Mouse (Mus musculus) G1E (cell line): ENCODE data around the gene Olfr890. TPM values are rescaled to one million over a fixed set of nuclear protein-coding genes. Genes with fewer than 3 reads are reported as not detected.
"Not testable (repeated sequence)": the region's sequence is repeated elsewhere in the genome, so short reads cannot be mapped to it uniquely, and the experiment has no call there.

Source experiments
- ATAC-seq: 2 replicates; pipeline ENCODE4 v1.8.0; 2016; ENCODE audit warnings: mild to moderate bottlenecking; ENCODE audit not compliant: insufficient number of reproducible peaks, poor library complexity, low FRiP score, severe bottlenecking; ENCODE audit errors: extremely low read depth
- DNase-seq: peaks from one replicate; pipeline ENCODE4 v3.0.0; 2012; ENCODE audit warnings: low spot score
- H3K27me3 ChIP-seq: 2 replicates; pipeline ENCODE4 v1.6.1; 2012; ENCODE audit warnings: mild to moderate bottlenecking, low read length, inconsistent platforms; ENCODE audit not compliant: insufficient read depth
- H3K36me3 ChIP-seq: replicated peaks from 2 replicates; pipeline ENCODE3; 2012; ENCODE audit warnings: mild to moderate bottlenecking, inconsistent platforms
- H3K4me1 ChIP-seq: 2 replicates; pipeline ENCODE4 v1.6.1; 2012; ENCODE audit warnings: low read depth, low read length, inconsistent platforms, mixed read lengths; ENCODE audit not compliant: insufficient read depth
- H3K4me3 ChIP-seq: 2 replicates; pipeline ENCODE4 v1.5.1; 2012; ENCODE audit warnings: low read depth, mild to moderate bottlenecking, inconsistent platforms, low read length, moderate library complexity, mixed read lengths
- H3K9me3 ChIP-seq: replicated peaks from 2 replicates; pipeline ENCODE4 v1.6.1; 2012; ENCODE audit warnings: inconsistent platforms
- CTCF ChIP-seq: IDR thresholded peaks from 2 replicates; pipeline ENCODE4 v1.5.1; 2012; ENCODE audit warnings: low read depth, low read length, inconsistent platforms, mixed read lengths
- GATA1 ChIP-seq: IDR thresholded peaks from 2 replicates; pipeline ENCODE4 v1.6.1; 2012; ENCODE audit warnings: borderline replicate concordance, low read length, inconsistent platforms, mixed read lengths
- GATA2 ChIP-seq: IDR thresholded peaks from 2 replicates; pipeline ENCODE4 v1.6.1; 2012; ENCODE audit warnings: low read depth, low read length, inconsistent platforms, borderline replicate concordance
- POLR2AphosphoS5 ChIP-seq: IDR thresholded peaks from 2 replicates; pipeline ENCODE4 v1.6.1; 2012; ENCODE audit warnings: low read depth, low read length, inconsistent platforms; ENCODE audit not compliant: insufficient replicate concordance
- TAL1 ChIP-seq: conservative IDR thresholded peaks from 2 replicates; pipeline ENCODE4 v1.6.1; 2012; ENCODE audit warnings: low read depth, low read length, inconsistent platforms, mixed read lengths
- polyA plus RNA-seq: library from polyadenylated mRNA; stranded (reverse); fragments of >175 nt; gene quantifications from 2 replicates; pipeline ENCODE4 v1.2.3, GENCODE M21; 2012
- total RNA-seq, 2 experiments: library from RNA; stranded (forward) in 1 of 2; stranded (reverse) in 1 of 2; fragments of 200-1000 nt in 1 of 2; fragments of >200 nt in 1 of 2; fragmentation: Nextera tagmentation in 1 of 2; gene quantifications; 2 replicates each; pipeline ENCODE4 v1.2.3; 2014 to 2017

Gene Olfr890
- not detected in 2 replicates for total RNA-seq (2014; fragmentation: Nextera tagmentation)
- 0.11 TPM in 1 of 2 replicates, not detected in the other for total RNA-seq (2017)
- not detected in 2 replicates for polyA plus RNA-seq

DNA sequence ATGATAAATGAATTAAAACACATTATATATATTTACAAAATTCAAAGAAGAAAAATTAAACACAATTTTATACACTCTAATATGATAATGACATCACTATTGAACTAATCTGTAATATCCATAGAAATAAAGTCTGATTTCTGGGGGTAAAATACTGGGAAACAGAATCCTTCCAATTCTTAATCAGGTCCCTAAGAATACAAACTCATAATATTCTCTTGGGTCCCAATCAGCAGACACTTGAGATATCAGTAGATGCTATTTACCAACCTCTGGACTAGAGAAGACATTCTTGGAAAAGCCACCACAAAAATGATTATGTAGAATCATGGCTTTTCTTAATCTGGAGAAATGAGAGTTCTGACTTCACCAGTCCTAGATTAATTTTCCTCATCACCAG lies at the start of gene Olfr890:
Gene Olfr890 (plus strand): TSS at position 301 of the 400 bp plus-strand sequence.
- TF ChIP-seq CTCF (no peak), GATA2 (no peak), TAL1 (no peak), POLR2AphosphoS5 (no peak), GATA1 (no peak)
- no peaks in the 10 kb centered on the region for H3K36me3 ChIP-seq
- H3K27me3 ChIP-seq, result no peaks in the 10 kb centered on the region
- ATAC-seq (no peak), DNase-seq (no peak)
- H3K4me1 ChIP-seq, result no peaks in the 10 kb centered on the region
- H3K4me3 ChIP-seq, result no peak within 1 kb of the TSS
- no peaks in the 10 kb centered on the region for H3K9me3 ChIP-seq

DNA sequence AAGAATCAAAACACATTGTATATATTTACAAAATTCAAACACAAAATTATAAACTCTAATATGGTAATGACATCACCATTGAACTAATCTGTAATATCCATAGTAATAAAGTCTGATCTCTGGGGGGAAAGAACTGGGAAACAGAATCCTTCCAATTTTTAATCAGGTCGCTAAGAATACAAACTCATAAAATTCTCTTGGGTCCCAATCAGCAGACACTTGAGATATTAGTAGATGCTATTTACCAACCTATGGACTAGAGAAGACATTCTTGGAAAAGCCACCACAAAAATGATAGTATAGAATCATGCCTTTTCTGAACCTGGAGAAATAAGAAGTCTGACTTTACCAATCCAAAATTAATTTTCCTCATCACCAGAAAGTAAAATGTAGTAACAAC lies 34.5 kb upstream of the Olfr890 start, which contains the start of gene Olfr888:
Gene Olfr888 (plus strand): TSS at position 301 of the 400 bp plus-strand sequence.
- no peak for TF ChIP-seq GATA1
- no peak for TF ChIP-seq TAL1
- TF ChIP-seq POLR2AphosphoS5, result no peak
- no peak for TF ChIP-seq CTCF
- TF ChIP-seq GATA2, result no peak
- H3K4me1 ChIP-seq, result no peaks in the 10 kb centered on the region
- no peaks in the 10 kb centered on the region for H3K9me3 ChIP-seq
- ATAC-seq (no peak), DNase-seq (no peak)
- no peak within 1 kb of the TSS for H3K4me3 ChIP-seq
- H3K36me3 ChIP-seq, result no peaks in the 10 kb centered on the region
- H3K27me3 ChIP-seq, result no peaks in the 10 kb centered on the region

DNA sequence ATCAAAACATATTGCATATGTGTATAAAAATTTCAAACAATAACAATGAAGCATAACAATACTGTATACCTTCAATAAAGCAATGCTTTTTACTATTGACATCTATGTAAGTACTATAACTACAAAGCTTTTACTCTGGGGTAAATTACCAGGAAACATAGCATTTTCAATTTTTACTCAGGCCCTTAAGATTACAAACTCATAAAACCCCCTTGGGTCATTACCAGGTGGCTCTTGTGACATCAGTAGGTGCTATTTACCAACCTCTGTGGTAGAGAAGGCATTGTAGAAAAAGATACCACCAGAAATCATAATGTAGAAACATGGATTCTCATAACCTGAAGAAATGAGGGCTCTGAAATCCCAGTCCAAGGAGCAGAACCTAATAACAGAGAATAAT lies 27.4 kb upstream of the Olfr890 start, which contains the start of gene Olfr889:
Gene Olfr889 (plus strand): TSS at position 301 of the 400 bp plus-strand sequence.
- ATAC-seq (no peak), DNase-seq (no peak)
- no peak within 1 kb of the TSS for H3K4me3 ChIP-seq
- no peaks in the 10 kb centered on the region for H3K4me1 ChIP-seq
- no peak for TF ChIP-seq GATA1
- TF ChIP-seq CTCF, result no peak
- TF ChIP-seq TAL1, result no peak
- no peak for TF ChIP-seq GATA2
- TF ChIP-seq POLR2AphosphoS5, result no peak
- H3K36me3 ChIP-seq, result no peaks in the 10 kb centered on the region
- H3K27me3 ChIP-seq, result no peaks in the 10 kb centered on the region
- H3K9me3 ChIP-seq, result no peaks in the 10 kb centered on the region

DNA sequence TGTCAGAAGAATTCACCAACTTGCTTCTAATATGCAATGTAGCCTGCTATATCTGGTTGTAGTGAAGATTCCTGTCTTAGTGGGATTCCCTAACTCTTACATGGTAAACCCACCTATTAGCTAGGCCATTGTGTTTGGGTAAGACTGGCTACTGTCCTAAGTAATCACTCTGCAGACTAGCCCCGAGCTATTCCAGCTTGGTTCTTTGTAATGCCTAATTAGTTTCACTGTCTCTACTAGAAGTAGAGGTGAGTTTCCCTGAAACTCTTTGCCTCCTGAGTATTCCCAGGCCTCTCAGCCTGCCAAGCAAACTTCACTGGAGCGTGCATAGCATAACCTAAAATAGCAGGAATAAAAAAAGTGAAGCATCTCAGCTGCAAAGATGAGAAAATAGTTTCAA lies 26.0 kb downstream of the Olfr890 start:
- not testable (repeated sequence) for DNase-seq, H3K4me3 ChIP-seq, H3K36me3 ChIP-seq, ATAC-seq, H3K9me3 ChIP-seq, H3K4me1 ChIP-seq, H3K27me3 ChIP-seq

GRCm38 (mm10) chr9:38180721-38181120 lies 38.4 kb downstream of the Olfr890 start, which contains the start of gene Olfr891:
Olfr891 (minus strand) TSS chr9:38180821.
- Histone ChIP-seq H3K36me3 (no peaks in the 10 kb centered on the region), H3K27me3 (no peaks in the 10 kb centered on the region), H3K9me3 (no peaks in the 10 kb centered on the region), H3K4me1 (no peaks in the 10 kb centered on the region), H3K4me3 (no peak within 1 kb of the TSS)
- TF ChIP-seq GATA1, result no peak
- no peak for TF ChIP-seq POLR2AphosphoS5
- TF ChIP-seq TAL1, result no peak
- no peak for TF ChIP-seq GATA2
- no peak for TF ChIP-seq CTCF
- no peak for DNase-seq
- no peak for ATAC-seq

Other genes with a start within 250 kb of the Olfr890 start
- gene Olfr145, start 245.8 kb upstream of the Olfr890 start, total RNA-seq (2014; fragmentation: Nextera tagmentation), result not detected in 2 replicates
- gene Olfr145, start 245.8 kb upstream of the Olfr890 start, total RNA-seq (2017), result 0.06 and 0.16 TPM in 2 replicates
- not detected in 2 replicates for gene Olfr145, start 245.8 kb upstream of the Olfr890 start, polyA plus RNA-seq
- gene Olfr878, start 224.7 kb upstream of the Olfr890 start, total RNA-seq (2014; fragmentation: Nextera tagmentation), result not detected in 2 replicates
- gene Olfr878, start 224.7 kb upstream of the Olfr890 start, total RNA-seq (2017), result 0.17 TPM in 1 of 2 replicates, not detected in the other
- gene Olfr878, start 224.7 kb upstream of the Olfr890 start, polyA plus RNA-seq, result not detected in 2 replicates
- gene Olfr881, start 150.7 kb upstream of the Olfr890 start, total RNA-seq (2014; fragmentation: Nextera tagmentation), result not detected in 2 replicates
- gene Olfr881, start 150.7 kb upstream of the Olfr890 start, total RNA-seq (2017), result 0.16 TPM in 1 of 2 replicates, not detected in the other
- gene Olfr881, start 150.7 kb upstream of the Olfr890 start, polyA plus RNA-seq, result not detected in 2 replicates
- not detected in 2 replicates for gene Olfr883, start 116.7 kb upstream of the Olfr890 start, total RNA-seq (2014; fragmentation: Nextera tagmentation)
- gene Olfr883, start 116.7 kb upstream of the Olfr890 start, total RNA-seq (2017), result 0.12 TPM in 1 of 2 replicates, not detected in the other
- gene Olfr883, start 116.7 kb upstream of the Olfr890 start, polyA plus RNA-seq, result not detected in 2 replicates
- not detected in 2 replicates for gene Olfr884, start 96.0 kb upstream of the Olfr890 start, total RNA-seq (2014; fragmentation: Nextera tagmentation)
- gene Olfr884, start 96.0 kb upstream of the Olfr890 start, total RNA-seq (2017), result 0.11 TPM in 1 of 2 replicates, not detected in the other
- not detected in 2 replicates for gene Olfr884, start 96.0 kb upstream of the Olfr890 start, polyA plus RNA-seq
- not detected in 2 replicates for gene Olfr885, start 81.2 kb upstream of the Olfr890 start, total RNA-seq (2014; fragmentation: Nextera tagmentation)
- not detected in 2 replicates for gene Olfr885, start 81.2 kb upstream of the Olfr890 start, total RNA-seq (2017)
- not detected in 2 replicates for gene Olfr885, start 81.2 kb upstream of the Olfr890 start, polyA plus RNA-seq
- gene Olfr887, start 58.4 kb upstream of the Olfr890 start, total RNA-seq (2014; fragmentation: Nextera tagmentation), result not detected in 2 replicates
- gene Olfr887, start 58.4 kb upstream of the Olfr890 start, total RNA-seq (2017), result under 0.01 and 0.11 TPM in 2 replicates
- not detected in 2 replicates for gene Olfr887, start 58.4 kb upstream of the Olfr890 start, polyA plus RNA-seq
- gene Olfr888, start 34.4 kb upstream of the Olfr890 start, total RNA-seq (2014; fragmentation: Nextera tagmentation), result not detected in 2 replicates
- not detected in 2 replicates for gene Olfr888, start 34.4 kb upstream of the Olfr890 start, total RNA-seq (2017)
- not detected in 2 replicates for gene Olfr888, start 34.4 kb upstream of the Olfr890 start, polyA plus RNA-seq
- 0.15 TPM in 1 of 2 replicates, not detected in the other for gene Olfr889, start 27.3 kb upstream of the Olfr890 start, total RNA-seq (2014; fragmentation: Nextera tagmentation)
- gene Olfr889, start 27.3 kb upstream of the Olfr890 start, total RNA-seq (2017), result 0.05 and 0.12 TPM in 2 replicates
- not detected in 2 replicates for gene Olfr889, start 27.3 kb upstream of the Olfr890 start, polyA plus RNA-seq
- gene Olfr891, start 38.3 kb downstream of the Olfr890 start, total RNA-seq (2014; fragmentation: Nextera tagmentation), result not detected in 2 replicates
- gene Olfr891, start 38.3 kb downstream of the Olfr890 start, total RNA-seq (2017), result not detected in 2 replicates
- not detected in 2 replicates for gene Olfr891, start 38.3 kb downstream of the Olfr890 start, polyA plus RNA-seq
- not detected in 2 replicates for gene Olfr893, start 65.8 kb downstream of the Olfr890 start, total RNA-seq (2014; fragmentation: Nextera tagmentation)
- gene Olfr893, start 65.8 kb downstream of the Olfr890 start, total RNA-seq (2017), result 0.11 TPM in 1 of 2 replicates, not detected in the other
- not detected in 2 replicates for gene Olfr893, start 65.8 kb downstream of the Olfr890 start, polyA plus RNA-seq
- not detected in 2 replicates for gene Olfr894, start 75.5 kb downstream of the Olfr890 start, total RNA-seq (2014; fragmentation: Nextera tagmentation)
- 0.05 TPM in 1 of 2 replicates, not detected in the other for gene Olfr894, start 75.5 kb downstream of the Olfr890 start, total RNA-seq (2017)
- gene Olfr894, start 75.5 kb downstream of the Olfr890 start, polyA plus RNA-seq, result not detected in 2 replicates
- not detected in 2 replicates for gene Olfr143, start 110.3 kb downstream of the Olfr890 start, total RNA-seq (2014; fragmentation: Nextera tagmentation)
- 0.22 TPM in 1 of 2 replicates, not detected in the other for gene Olfr143, start 110.3 kb downstream of the Olfr890 start, total RNA-seq (2017)
- gene Olfr143, start 110.3 kb downstream of the Olfr890 start, polyA plus RNA-seq, result not detected in 2 replicates
- gene Olfr895, start 125.3 kb downstream of the Olfr890 start, total RNA-seq (2014; fragmentation: Nextera tagmentation), result not detected in 2 replicates
- 0.11 TPM in 1 of 2 replicates, not detected in the other for gene Olfr895, start 125.3 kb downstream of the Olfr890 start, total RNA-seq (2017)
- gene Olfr895, start 125.3 kb downstream of the Olfr890 start, polyA plus RNA-seq, result not detected in 2 replicates
- not detected in 2 replicates for gene Olfr896-ps1, start 148.6 kb downstream of the Olfr890 start, total RNA-seq (2014; fragmentation: Nextera tagmentation)
- gene Olfr896-ps1, start 148.6 kb downstream of the Olfr890 start, total RNA-seq (2017), result 0.06 TPM in 1 of 2 replicates, not detected in the other
- not detected in 2 replicates for gene Olfr896-ps1, start 148.6 kb downstream of the Olfr890 start, polyA plus RNA-seq
- not detected in 2 replicates for gene Olfr25, start 186.5 kb downstream of the Olfr890 start, total RNA-seq (2014; fragmentation: Nextera tagmentation)
- gene Olfr25, start 186.5 kb downstream of the Olfr890 start, total RNA-seq (2017), result 0.06 TPM in 1 of 2 replicates, not detected in the other
- gene Olfr25, start 186.5 kb downstream of the Olfr890 start, polyA plus RNA-seq, result not detected in 2 replicates
- not detected in 2 replicates for gene Olfr898, start 205.9 kb downstream of the Olfr890 start, total RNA-seq (2014; fragmentation: Nextera tagmentation)
- gene Olfr898, start 205.9 kb downstream of the Olfr890 start, total RNA-seq (2017), result not detected in 2 replicates
- not detected in 2 replicates for gene Olfr898, start 205.9 kb downstream of the Olfr890 start, polyA plus RNA-seq
- not detected in 2 replicates for gene Olfr250, start 224.4 kb downstream of the Olfr890 start, total RNA-seq (2014; fragmentation: Nextera tagmentation)
- not detected in 2 replicates for gene Olfr250, start 224.4 kb downstream of the Olfr890 start, total RNA-seq (2017)
- not detected in 2 replicates for gene Olfr250, start 224.4 kb downstream of the Olfr890 start, polyA plus RNA-seq
- gene Olfr251, start 234.6 kb downstream of the Olfr890 start, total RNA-seq (2014; fragmentation: Nextera tagmentation), result not detected in 2 replicates
- gene Olfr251, start 234.6 kb downstream of the Olfr890 start, total RNA-seq (2017), result not detected in 2 replicates
- gene Olfr251, start 234.6 kb downstream of the Olfr890 start, polyA plus RNA-seq, result not detected in 2 replicates